Mouse (Mus musculus): Measurements from ENCODE around the gene Slit3.

Slit3 gene

DNA sequence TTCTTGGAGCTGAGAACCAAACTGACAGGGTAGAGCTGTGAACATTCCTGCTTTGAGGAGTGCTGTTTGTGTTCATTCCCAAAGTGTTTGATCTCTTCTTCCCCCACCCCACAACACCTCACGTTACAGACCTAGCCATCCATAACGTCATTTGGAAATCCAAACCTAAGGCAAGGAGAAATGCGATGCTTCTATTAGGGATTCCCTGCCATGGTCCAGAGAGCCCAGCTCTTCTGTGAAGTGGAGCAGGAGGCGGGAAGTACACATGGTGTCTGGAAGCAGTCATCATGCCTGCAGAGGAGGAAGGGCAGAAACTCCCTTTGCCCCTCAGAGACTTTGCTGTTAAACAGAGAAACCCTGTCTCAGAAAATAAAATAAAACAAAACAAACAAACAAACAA lies 555.7 kb downstream of the Slit3 start:
- DNase-seq (ENCODE audit: low read depth, low spot score): no peak

DNA sequence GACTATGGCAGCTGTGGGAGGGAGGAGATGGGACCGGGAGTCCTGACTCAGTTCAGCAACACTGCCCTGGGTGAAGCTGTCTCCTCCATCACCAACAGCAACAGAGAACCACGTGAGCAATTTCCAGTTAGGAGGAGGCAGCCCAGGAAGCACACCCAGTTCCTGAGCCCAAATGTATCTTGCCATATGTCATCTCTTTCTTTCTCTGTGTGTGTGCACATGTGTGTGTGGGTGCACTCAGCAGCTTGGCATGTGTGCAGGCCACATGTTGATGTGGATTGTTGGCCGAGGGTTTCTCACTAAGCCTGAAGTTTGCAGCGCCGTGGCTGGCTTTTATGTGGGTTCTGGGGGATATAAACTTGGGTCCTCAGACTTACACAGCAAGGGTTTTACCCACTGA lies 559.0 kb downstream of the Slit3 start:
- DNase-seq (ENCODE audit: low read depth, low spot score): no peak

DNA sequence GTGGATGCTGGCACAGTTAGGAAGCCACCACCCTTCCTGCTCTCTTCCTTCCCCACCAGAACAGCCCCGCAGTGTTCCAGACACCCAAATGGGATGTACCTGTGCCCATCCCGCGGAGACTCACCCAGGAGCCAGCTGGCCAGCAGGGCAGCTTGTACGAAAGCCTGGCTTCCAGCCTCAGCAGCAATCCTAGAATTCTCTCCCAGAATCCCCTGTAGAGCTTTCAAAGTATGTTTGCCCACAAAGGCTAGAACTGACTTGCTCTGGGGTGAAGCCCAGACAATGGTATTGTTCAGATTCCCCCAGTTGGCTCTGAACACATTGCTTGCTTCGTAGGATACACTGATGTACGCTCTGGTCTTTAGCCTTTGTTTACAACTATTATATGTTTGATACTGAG lies 566.3 kb downstream of the Slit3 start:
- DNase-seq (ENCODE audit: low read depth, low spot score): no peak

DNA sequence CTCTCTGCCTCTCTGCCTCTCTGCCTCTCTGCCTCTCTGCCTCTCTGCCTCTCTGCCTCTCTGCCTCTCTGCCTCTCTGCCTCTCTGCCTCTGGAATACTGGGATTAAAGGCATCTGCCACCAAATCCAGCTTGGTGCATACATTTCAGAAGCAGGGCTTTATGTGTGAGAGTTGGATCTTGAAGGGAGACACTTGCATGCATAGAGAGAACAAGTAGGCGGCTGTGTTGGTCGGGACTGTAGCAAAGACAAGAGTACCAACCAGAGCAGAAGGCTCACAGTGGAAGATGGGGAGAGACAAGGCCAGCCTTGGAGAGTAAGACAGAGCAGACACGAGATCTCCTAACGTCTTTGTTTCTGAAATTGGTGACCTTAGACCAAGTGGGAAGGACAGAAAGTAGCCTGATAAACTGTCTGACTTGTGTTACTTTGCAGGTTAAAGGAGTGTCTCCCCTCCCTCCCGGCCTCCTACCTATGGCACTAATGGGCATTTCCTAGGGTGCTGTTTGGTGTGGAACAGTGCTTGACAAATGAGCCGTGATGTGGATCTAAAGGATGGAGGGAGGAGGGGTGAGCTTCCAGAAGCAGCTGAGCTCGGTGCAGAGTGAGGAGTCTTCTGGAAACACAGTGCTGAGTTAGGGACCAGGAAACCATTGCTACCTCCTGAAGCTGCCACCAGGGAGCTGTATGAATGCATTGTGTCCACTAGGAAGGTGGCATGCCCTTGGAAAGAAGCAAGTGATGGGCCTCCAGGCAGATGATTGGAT lies 569.7 kb downstream of the Slit3 start:
- DNase-seq (ENCODE audit: low read depth, low spot score): no peak

DNA sequence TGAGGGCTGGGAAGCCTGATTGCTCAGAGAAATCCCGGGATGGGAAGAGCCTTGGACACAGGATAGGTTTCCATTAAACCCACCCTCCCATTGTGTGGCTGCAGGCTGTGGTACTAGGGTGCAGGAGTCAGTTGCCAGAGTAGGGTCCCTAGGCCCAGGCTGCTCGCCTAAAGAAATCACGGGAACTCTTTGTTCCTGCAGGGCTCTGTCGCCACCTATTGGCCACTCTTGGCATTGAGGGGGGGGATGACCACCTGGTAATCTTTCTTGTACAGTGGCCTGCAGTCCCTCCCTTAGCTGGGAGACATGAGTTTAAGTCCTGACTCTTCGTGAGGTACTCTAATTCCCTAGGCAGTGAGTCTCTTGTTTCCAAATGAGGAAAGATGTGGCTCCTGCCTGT lies 572.1 kb downstream of the Slit3 start:
- peak; percentile 74 for DNase-seq (ENCODE audit: low read depth, low spot score)

DNA sequence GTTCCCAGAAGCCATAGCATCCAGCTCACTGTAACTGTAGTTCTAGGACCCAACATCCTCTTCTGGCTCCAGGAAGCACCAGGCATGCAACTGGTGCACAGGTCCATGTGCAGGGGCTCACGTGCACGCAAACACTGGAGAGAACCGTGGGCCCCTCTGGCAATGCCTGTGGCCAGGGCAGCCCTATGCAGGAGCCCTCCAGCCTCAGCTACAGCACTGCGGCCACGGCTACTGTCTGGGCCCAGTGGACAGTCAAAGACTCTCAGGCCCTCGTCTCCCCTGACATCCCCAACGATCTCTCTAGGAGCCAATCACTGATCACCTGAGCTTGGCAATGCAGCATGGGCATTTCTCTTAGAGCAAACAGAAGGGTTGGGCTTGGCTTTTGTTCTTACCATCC lies 572.6 kb downstream of the Slit3 start:
- DNase-seq (ENCODE audit: low read depth, low spot score): no peak

DNA sequence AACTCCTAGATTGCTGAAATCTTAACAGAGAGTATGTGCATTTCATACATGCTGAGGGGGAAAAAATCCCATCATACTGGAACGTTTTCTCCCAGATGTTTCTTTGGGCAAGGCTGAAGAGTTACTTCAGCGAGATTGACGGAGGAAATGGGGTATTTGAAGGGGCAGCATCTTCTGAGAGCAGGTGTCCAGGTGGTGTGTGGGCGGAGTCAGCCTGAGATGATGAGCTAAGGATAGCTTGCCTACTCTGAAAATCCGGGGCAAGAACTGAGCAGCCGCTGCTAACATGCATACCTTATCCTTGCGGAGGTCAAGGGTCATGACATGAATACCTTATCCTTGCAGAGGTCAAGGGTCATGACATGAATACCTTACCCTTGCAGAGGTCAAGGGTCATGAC lies 576.5 kb downstream of the Slit3 start:
- no peak for DNase-seq (ENCODE audit: low read depth, low spot score)

DNA sequence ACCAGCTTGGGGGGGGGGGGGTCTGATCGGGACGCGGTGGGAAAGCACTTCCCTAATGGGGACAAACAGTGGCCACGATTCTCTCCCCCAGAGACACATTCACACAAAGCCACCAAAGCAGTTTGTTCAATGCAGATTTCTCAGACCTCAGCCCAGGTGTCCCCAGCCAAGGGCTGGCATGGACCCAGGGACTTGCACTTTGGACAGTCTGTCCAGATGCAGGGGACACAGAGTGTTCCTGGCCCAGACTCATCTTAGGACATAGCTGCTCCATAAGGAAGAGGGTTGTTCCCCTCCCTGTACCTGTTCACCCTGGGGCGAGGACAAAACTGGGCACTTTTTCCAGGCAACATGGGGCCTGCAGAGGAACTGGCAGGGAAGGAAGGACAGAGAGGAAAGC lies 577.9 kb downstream of the Slit3 start:
- DNase-seq (ENCODE audit: low read depth, low spot score): no peak

DNA sequence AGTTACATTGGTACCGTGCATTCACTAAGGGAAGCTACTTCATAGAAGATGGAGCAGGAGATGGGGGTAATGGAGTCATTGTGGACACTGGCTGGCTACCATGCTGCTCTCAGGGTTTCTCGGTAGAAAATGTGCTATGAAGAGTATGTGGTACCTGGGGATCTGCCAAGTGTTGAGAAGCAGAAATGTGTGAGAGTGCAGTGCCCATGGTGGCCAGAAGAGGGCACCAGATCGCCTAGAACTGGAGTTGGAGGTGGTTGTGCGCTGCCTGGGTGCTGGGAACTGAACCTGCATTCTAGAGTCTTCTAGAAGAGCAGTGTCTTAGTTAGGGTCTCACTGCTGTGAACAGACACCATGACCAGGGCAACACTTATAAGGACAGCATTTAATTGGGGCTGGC lies 582.4 kb downstream of the Slit3 start:
- no peak for DNase-seq (ENCODE audit: low read depth, low spot score)

DNA sequence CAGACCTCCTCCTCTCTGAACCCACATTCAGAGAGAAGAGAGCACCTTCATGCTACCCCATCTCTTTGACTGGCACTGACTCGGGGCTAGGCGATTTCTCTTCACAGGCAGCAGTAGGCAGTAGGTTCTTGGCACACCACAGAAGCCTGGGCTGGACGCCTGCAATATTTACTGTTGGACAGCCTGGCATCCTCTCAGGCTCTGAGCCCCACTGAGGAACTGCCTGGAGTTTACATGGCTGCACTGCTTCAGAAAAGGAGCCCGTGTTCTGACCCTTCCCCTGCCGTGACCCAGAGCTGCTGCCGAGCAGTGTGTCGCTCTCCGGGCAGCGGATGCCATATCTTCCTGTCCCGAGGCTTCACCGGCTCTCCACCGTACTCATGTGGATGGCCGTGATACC lies 583.4 kb downstream of the Slit3 start:
- no peak for DNase-seq (ENCODE audit: low read depth, low spot score)

DNA sequence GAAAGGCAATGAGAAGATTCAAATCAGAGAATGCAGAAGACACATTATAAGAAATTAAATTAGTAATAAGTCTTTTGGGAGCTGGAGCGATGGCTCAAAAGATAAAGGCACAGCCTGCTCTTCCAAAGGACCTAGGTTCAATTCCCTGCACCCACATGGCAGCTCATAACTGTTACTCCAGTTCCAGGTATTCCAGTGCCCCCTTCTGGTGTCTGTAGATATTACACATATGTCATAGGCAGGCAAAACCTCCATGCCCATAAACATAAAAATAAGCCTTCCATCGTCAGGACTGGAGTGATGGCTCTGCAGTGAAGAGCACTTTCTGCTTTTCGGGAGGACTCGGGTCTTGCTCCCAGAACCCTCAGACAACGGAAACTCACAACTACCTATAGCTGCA lies 583.9 kb downstream of the Slit3 start:
- DNase-seq (ENCODE audit: low read depth, low spot score): no peak

DNA sequence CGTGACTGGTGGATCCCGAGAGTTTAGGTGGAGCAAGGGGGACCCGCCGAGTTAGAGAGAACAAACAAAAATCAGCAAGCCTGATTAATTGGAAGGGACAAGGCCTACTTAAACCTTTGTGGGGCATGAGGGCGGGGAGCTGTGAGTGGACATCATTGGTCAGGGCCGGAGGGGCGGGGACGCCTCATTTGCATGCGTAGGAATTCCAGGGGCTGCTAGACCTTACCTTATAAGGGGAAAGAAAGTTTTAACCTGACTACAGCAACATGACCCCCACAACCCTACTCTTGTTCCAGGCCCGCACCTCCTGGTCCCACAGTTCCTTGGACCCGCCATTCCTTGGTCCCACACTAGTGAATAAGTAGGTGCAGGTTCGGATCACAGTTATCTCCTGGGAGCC lies 586.4 kb downstream of the Slit3 start:
- DNase-seq (ENCODE audit: low read depth, low spot score): no peak

DNA sequence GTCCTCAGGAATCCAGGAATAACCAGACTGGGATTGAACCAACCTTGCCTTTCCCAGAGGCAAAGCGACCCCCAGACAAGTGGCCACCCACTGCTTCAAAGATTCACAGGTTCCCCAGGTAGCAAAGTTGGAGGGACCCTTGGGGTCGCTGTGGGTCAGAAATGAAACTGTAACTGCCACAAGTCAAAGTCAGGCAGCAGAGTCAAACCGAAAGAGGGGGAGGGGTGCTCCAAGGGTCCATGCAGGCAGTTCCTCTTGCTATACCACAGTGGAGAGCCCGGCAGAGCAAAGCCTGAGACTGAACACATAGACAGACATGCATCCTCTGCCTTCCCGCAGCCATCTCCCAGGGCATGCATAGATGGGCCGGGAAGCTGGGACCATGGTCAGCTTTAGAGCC lies 590.3 kb downstream of the Slit3 start:
- no peak for DNase-seq (ENCODE audit: low read depth, low spot score)

DNA sequence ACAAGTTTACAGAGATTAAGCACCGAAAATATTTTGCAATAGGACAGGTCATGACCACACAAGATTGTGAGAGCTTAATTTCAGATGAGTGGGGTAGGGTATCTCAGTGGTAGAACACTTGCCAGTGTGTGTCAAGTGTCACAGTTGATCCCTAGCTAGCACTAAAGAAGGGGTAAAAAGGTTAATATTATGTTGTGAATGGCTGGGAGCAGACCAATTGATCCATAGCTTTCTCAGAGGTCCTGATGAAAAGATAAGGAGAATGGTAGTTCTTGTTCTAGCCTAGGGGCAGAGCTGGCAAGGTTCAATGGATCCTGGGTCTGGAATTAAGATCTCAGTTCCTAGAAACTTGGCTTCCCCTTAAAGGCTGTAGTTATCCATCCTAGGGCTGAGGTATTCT lies 597.9 kb downstream of the Slit3 start:
- no peak for DNase-seq (ENCODE audit: low read depth, low spot score)

DNA sequence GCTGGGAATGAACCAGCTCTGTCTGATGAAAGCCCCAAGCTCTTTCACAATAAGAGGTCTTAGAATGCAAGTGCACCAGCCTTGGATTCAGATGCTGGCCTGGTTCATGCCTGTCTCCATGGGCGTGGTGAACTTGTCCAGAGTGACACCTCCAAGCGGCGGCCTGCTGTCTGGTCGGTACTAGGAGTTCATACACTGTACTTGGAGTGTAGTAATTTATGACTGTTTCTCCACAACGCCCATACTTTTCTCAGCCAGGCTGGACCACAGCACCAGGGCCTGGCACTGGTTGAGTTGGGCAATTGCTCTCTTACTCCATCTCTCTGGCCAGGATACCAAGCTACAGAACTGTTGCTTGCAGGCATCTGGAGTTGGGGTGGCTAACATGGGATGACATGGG lies 602.9 kb downstream of the Slit3 start:
- no peak for DNase-seq (ENCODE audit: low read depth, low spot score)

DNA sequence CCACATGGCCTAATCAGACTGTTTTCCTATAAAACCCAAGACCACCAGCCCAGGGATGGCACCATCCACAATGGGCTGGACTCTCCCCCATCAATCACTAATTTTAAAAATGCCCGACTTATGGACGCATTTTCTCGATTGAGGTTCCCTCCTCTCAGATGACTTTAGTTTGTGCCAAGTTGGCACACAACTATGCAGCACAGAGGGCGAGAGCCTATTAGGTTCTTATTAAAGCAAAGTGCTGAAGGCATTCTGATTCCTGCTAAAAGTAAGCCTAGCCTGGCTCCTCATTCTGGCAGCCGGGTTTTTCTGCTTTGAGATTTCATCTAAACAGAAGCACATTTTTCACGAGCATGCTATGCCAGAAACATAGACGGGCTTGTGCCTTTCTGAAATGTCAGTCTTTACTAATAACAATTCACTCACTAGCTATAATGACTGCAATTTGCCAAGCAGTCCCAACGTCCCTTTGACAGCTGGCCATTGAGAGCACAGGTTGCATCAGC lies 605.4 kb downstream of the Slit3 start:
- no peak for DNase-seq (ENCODE audit: low read depth, low spot score)

DNA sequence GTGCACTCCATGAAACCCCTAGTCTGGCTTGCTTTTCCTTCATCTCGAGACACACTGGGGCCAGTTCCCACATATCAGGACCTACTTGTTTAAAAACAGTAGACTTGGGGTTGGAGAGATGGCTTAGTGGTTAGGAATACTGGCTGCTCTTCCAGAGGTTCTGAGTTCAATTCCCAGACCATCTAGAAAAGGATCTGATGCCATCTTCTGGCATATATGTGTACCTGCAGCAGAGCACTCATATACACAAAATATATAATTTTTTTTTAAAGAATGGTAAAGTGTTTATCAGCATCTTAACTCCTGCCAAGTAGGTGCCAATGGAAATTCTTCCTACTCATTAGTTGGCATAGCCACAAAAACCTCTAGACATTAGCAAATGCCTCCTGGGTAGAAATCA lies 607.2 kb downstream of the Slit3 start:
- no peak for DNase-seq (ENCODE audit: low read depth, low spot score)

DNA sequence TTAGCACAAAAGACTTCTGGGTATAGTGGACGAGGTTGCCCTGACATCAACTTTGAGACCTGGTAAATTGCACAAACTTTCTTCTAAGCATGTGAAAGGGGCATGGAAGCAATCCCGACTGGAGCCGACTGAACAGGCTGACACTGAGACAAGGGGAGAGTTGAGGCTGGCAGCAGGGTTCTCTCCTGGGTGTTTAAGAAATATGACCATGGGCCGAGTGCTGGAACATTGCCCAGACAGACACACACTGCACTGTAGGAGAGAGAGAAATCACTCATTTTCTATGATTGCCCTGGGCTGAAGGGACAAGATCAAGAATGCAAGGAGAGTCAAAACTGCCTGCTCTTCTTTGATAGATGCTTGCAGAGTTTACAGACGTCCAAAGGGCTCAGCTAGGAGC lies 608.2 kb downstream of the Slit3 start:
- no peak for DNase-seq (ENCODE audit: low read depth, low spot score)

DNA sequence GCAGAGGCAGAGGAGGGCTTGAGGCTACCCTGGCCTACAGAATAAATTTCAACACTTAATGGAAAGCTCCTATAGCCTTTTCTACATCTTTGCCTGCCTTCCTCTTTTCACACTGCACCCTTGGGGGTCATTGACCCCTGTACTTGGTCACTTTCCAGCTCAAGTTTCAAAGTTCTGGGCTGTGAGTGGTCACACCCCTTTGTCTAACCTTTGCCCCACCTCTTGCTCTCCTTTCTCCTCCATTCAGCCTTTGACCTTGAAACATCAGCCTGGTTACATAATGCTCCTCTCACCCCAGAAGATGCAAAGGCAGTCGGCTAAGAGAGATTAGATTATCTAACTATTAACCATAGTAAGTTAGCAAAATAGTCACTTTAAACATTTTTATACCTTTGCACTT lies 611.3 kb downstream of the Slit3 start:
- no peak for DNase-seq (ENCODE audit: low read depth, low spot score)

DNA sequence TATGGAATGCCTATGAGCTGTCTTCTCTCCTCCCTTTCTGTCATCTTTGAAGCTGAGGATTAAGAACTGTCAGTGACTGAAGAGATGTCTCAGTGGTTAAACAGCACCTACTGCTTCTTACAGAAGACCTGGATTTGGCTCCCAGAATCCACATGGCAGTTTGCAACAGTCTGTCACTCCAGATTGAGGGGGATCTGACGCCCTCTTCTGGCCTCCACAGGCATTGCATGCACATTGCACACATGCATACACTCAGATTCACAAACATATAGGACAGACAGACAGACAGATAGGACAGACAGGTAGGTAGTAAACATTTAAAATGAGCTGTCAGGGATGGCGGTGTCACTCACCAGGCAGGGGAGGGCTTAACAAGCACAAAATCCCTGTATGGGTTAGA lies 615.8 kb downstream of the Slit3 start:
- no peak for DNase-seq (ENCODE audit: low read depth, low spot score)

DNA sequence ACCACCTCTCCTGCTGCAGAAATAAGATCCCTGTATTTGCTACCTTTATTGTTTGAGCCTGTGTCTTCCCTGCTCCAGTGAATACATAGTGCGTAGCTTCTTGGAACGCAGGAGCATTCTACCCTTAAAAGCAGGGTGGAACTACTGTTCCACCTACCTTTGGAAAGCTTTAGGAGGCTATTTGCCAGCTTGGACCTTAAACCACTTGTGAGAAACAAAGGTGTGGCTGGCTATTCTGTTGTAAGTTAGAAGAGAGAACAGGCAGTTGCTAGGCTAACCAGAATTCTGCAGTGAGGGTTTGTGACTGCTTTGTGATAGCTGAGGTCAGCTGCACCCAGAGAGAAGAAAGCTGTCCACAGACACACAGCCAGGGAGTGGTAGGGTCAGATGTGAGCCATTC lies 616.2 kb downstream of the Slit3 start:
- no peak for DNase-seq (ENCODE audit: low read depth, low spot score)

DNA sequence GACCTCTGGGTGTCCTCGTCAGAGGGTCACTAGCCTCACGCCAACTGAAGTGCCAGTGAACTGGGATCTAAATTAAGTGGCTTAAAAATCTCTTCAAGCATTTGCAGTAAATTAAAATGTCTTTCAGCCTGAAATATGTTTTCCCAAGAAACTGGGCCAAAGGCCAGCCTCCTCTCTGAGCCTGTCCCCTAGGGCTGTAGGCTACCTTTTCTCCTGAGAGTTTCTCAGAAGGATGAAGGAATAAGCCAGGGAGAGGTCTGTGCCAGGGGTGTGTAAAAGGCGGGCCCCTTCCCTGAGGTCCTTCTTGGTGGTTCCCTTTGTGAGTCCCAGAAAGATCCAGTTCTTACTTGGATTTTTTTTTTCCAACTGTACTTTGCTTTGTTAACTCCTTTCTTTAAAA lies 617.1 kb downstream of the Slit3 start:
- no peak for DNase-seq (ENCODE audit: low read depth, low spot score)

DNA sequence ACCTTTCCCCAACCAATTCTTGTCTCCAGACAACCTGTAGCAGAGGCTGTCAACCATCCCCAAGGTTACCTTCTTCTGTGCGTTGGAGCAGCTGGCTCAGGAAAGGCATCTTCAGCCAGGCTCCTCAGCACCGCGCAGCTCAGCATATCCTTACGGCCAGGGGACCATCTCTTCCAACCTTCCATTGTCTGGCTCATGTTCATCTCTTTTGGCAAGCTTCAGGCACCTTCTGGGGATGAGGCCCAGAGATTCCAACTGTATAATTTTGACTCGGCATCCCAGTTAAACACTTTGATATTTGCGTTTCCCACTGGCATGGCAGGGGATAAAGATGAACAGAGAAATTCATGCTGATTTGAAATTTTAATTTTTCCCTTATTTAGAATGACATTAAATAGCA lies 622.6 kb downstream of the Slit3 start:
- no peak for DNase-seq (ENCODE audit: low read depth, low spot score)

DNA sequence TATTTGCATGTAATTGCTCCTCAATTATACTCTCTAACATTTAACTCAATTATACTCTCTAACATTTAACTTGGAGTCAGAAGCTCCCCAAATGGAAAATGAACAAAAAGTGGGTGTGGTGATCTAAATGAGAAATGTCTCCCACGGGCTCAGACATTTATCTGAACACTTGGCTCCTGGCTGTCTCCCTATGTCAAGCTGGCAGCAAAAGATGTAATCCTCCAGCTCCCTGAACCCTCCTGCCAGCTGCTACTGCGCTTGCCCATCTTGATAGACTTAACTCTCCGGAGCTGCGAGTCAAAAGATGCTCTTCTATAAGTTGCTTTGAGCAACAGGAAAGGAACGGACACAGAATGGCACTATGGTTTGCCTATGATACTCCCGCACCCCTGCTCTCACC lies 623.5 kb downstream of the Slit3 start:
- DNase-seq (ENCODE audit: low read depth, low spot score): no peak

Data from forelimb bud, embryonic 11.5 days (tissue).